Mouse (Mus musculus): ENCODE results near the gene Srpk2. TPM values are rescaled to one million over a fixed set of nuclear protein-coding genes. Genes with fewer than 3 reads are reported as not detected.
"Not testable (repeated sequence)": the region's sequence is repeated elsewhere in the genome, so short reads cannot be mapped to it uniquely, and the experiment has no call there.

The Srpk2 gene
- total and polyA plus RNA-seq, 2 experiments from 2014 or later = 69.3 to 151 TPM

DNA sequence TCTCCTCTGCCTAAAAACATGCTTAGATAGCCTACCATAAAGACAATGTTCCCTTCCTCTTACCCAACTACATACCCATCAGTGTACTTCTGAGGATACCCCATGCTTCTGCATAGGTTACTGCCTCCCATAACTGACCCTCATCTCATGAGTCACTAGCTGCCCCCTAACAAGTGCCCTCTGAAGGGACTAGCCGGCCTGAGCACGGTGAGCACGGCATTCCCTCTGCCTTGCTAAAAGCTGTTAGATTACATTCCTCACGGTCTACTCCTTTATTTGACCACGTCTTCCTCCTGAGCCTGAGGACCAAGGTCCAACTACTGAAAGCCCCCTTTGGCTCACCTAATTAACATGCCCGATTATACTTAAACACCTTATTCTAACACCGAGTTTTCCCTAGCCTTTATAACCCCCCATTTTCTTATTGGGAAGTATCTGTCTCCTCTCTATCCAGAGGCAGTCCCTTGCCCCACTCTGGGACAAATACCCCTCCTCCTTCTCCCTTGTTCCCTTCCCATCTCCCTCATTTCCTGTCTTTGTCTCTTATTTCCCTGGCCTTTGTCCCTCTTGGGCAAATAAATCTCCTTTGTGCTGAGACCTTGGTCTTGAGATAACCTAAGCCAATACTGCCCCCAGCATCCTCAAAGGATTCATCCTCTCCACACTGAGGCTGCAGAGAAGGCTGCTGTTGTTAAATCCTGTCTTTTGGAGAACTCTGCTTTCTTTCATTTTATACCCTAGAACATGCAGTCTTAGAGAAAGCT is 128.2 kb downstream of the Srpk2 start:
- WGBS = 86% methylated on average over 7 of the region's 7 CpGs
- H3K36me3 ChIP-seq (ENCODE audit: insufficient read depth, low read length) = 0 out of 2 replicates have a peak, but pooled peaks cover 3% of the 10 kb centered on the region
- no peaks in the 10 kb centered on the region for H3K4me1 ChIP-seq (ENCODE audit: insufficient read depth, low read length)

GRCm38 (mm10) chr5:23553338-23553737 is 131.1 kb downstream of the Srpk2 start:
- not testable (repeated sequence) for H3K4me1 ChIP-seq (ENCODE audit: insufficient read depth, low read length); DNase-seq (ENCODE audit: low spot score)

More for the DNA sequence above, 128.2 kb downstream of the Srpk2 start:
- no peaks in the 10 kb centered on the region for H3K9me3 ChIP-seq (ENCODE audit: low read length)
- no peak for TF ChIP-seq CTCF (IDR thresholded peaks at IDR 0.05)
- no peak overlapping the region for H3K27ac ChIP-seq (ENCODE audit: low read depth, low read length)
- no peak overlapping the region for H3K4me2 ChIP-seq (ENCODE audit: low read depth, low read length, poor library complexity, severe bottlenecking)
- no peak overlapping the region for H3K9ac ChIP-seq (replicated peaks; ENCODE audit: low read length, poor library complexity, severe bottlenecking)
- no peaks in the 10 kb centered on the region for H3K27me3 ChIP-seq (ENCODE audit: insufficient read depth, low read length)
- no peak for ATAC-seq (ENCODE audit: low FRiP score)
- no peak for DNase-seq (ENCODE audit: low spot score)
- no peak overlapping the region for H3K4me3 ChIP-seq (ENCODE audit: low read depth, low read length)

DNA sequence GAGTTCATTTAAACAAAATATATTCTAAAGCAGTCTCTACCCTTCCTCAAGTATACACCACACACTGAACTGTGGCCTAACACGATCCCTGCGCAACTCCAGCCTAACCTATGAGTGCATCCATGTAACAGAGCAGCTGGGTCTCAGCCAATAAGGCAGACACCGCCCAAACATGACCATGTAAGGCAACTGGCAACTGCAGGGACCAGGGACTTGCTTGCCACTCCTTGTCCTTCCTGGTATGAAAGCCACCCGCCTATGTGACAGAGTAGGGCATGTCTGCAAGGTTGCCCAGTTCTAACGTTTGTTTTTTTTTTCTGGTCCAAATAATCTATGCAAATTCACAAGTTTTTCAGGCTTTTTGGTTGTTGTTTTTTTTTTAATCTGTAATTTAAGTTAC is 132.7 kb downstream of the Srpk2 start:
- Histone ChIP-seq H3K4me3 (ENCODE audit: low read depth, low read length) (no peak overlapping the region), H3K27me3 (ENCODE audit: insufficient read depth, low read length) (no peaks in the 10 kb centered on the region), H3K36me3 (ENCODE audit: insufficient read depth, low read length) (peaks cover 4% of the 10 kb centered on the region), H3K4me2 (ENCODE audit: low read depth, low read length, poor library complexity, severe bottlenecking) (no peak overlapping the region), H3K4me1 (ENCODE audit: insufficient read depth, low read length) (no peaks in the 10 kb centered on the region), H3K27ac (ENCODE audit: low read depth, low read length) (no peak overlapping the region), H3K9ac (replicated peaks; ENCODE audit: low read length, poor library complexity, severe bottlenecking) (no peak overlapping the region), H3K9me3 (ENCODE audit: low read length) (no peaks in the 10 kb centered on the region)
- ATAC-seq (ENCODE audit: low FRiP score) (no peak), DNase-seq (ENCODE audit: low spot score) (no peak)
- TF ChIP-seq CTCF (IDR thresholded peaks at IDR 0.05) = no peak
- 84% methylated on average over 5 of the region's 5 CpGs for WGBS

More at GRCm38 (mm10) chr5:23553338-23553737, 131.1 kb downstream of the Srpk2 start:
- H3K27ac ChIP-seq (ENCODE audit: low read depth, low read length); H3K4me2 ChIP-seq (ENCODE audit: low read depth, low read length, poor library complexity, severe bottlenecking); H3K4me3 ChIP-seq (ENCODE audit: low read depth, low read length); H3K9me3 ChIP-seq (ENCODE audit: low read length); H3K9ac ChIP-seq (replicated peaks; ENCODE audit: low read length, poor library complexity, severe bottlenecking); ATAC-seq (ENCODE audit: low FRiP score); H3K27me3 ChIP-seq (ENCODE audit: insufficient read depth, low read length); H3K36me3 ChIP-seq (ENCODE audit: insufficient read depth, low read length): not testable (repeated sequence)
- 68% methylated on average over 3 of the region's 3 CpGs for WGBS

GRCm38 (mm10) chr5:23535692-23536091 is 148.7 kb downstream of the Srpk2 start:
- H3K4me1 ChIP-seq (ENCODE audit: insufficient read depth, low read length) = no peaks in the 10 kb centered on the region
- 0 out of 2 replicates have a peak overlapping the region, but pooled peaks have one; percentile 24 for H3K9ac ChIP-seq (replicated peaks; ENCODE audit: low read length, poor library complexity, severe bottlenecking)
- no peak overlapping the region for H3K27ac ChIP-seq (ENCODE audit: low read depth, low read length)
- no peak overlapping the region for H3K4me3 ChIP-seq (ENCODE audit: low read depth, low read length)
- 74% methylated on average over 7 of the region's 7 CpGs for WGBS
- no peak for DNase-seq (ENCODE audit: low spot score)
- no peaks in the 10 kb centered on the region for H3K27me3 ChIP-seq (ENCODE audit: insufficient read depth, low read length)
- no peaks in the 10 kb centered on the region for H3K9me3 ChIP-seq (ENCODE audit: low read length)
- peaks cover 25% of the 10 kb centered on the region for H3K36me3 ChIP-seq (ENCODE audit: insufficient read depth, low read length)
- no peak for ATAC-seq (ENCODE audit: low FRiP score)
- H3K4me2 ChIP-seq (ENCODE audit: low read depth, low read length, poor library complexity, severe bottlenecking) = no peak overlapping the region
- TF ChIP-seq CTCF (IDR thresholded peaks at IDR 0.05) = no peak

GRCm38 (mm10) chr5:23531541-23532096 is 152.8 kb downstream of the Srpk2 start:
- WGBS = 84% methylated on average over 7 of the region's 7 CpGs
- no peak overlapping the region for H3K27ac ChIP-seq (ENCODE audit: low read depth, low read length)
- ATAC-seq (ENCODE audit: low FRiP score) = no peak

GRCm38 (mm10) chr5:23531100-23531499 is 153.3 kb downstream of the Srpk2 start:
- H3K36me3 ChIP-seq (ENCODE audit: insufficient read depth, low read length) = peaks cover 21% of the 10 kb centered on the region
- no peaks in the 10 kb centered on the region for H3K4me1 ChIP-seq (ENCODE audit: insufficient read depth, low read length)
- no peak overlapping the region for H3K4me3 ChIP-seq (ENCODE audit: low read depth, low read length)
- H3K27me3 ChIP-seq (ENCODE audit: insufficient read depth, low read length) = no peaks in the 10 kb centered on the region
- no peak overlapping the region for H3K27ac ChIP-seq (ENCODE audit: low read depth, low read length)
- DNase-seq (ENCODE audit: low spot score) = no peak
- no peak for ATAC-seq (ENCODE audit: low FRiP score)
- over 99% methylated on average over 6 of the region's 6 CpGs for WGBS
- TF ChIP-seq CTCF (IDR thresholded peaks at IDR 0.05) = no peak
- no peak overlapping the region for H3K9ac ChIP-seq (replicated peaks; ENCODE audit: low read length, poor library complexity, severe bottlenecking)
- no peaks in the 10 kb centered on the region for H3K9me3 ChIP-seq (ENCODE audit: low read length)
- H3K4me2 ChIP-seq (ENCODE audit: low read depth, low read length, poor library complexity, severe bottlenecking) = no peak overlapping the region

More at GRCm38 (mm10) chr5:23531541-23532096, 152.8 kb downstream of the Srpk2 start:
- peaks cover 21% of the 10 kb centered on the region for H3K36me3 ChIP-seq (ENCODE audit: insufficient read depth, low read length)
- H3K27me3 ChIP-seq (ENCODE audit: insufficient read depth, low read length) = no peaks in the 10 kb centered on the region
- H3K4me3 ChIP-seq (ENCODE audit: low read depth, low read length) = no peak overlapping the region
- no peak for TF ChIP-seq CTCF (IDR thresholded peaks at IDR 0.05)
- H3K4me1 ChIP-seq (ENCODE audit: insufficient read depth, low read length) = no peaks in the 10 kb centered on the region
- no peak overlapping the region for H3K4me2 ChIP-seq (ENCODE audit: low read depth, low read length, poor library complexity, severe bottlenecking)
- DNase-seq (ENCODE audit: low spot score) = no peak
- no peak overlapping the region for H3K9ac ChIP-seq (replicated peaks; ENCODE audit: low read length, poor library complexity, severe bottlenecking)
- H3K9me3 ChIP-seq (ENCODE audit: low read length) = no peaks in the 10 kb centered on the region

Data from midbrain, postnatal 0 days (tissue).